In the genomic region with DNA sequence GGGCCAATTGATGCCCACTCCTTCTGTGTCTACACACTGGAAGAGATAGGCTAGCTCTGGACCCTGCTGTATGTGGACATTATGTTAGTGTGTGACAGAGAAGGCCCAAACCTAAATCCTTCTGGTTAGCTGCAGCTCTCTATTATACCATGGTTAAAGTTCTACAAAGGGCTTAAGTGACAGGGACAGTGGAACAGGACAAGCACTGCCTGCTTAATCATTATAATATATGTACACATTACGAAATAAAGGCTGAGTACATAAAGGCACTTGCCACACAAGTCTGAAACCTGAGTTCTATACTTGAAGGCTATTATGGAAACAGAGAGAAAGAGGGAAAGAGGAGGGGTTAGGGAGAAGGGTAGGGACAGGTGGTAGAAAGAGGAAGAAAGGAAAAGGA, we compare ENCODE assay signal across 28 mouse cellular contexts. TPM values are rescaled to one million over a fixed set of nuclear protein-coding genes. Genes with fewer than 3 reads are reported as not detected.
A peak's percentile ranks its signal among the peaks of the same experiment; 100 is the strongest.
DNase-seq lines count a peak whose midpoint lies in the region; ATAC-seq and TF ChIP-seq lines count a peak whose summit lies in the region.
"Had no signal": no experiment of that assay in that cellular context is flagged by ENCODE, and none has a peak within 500 bp of the region (broad histone marks: within the 10 kb centered on the region; RNA-seq: fewer than 3 reads in every experiment).

No protein-coding gene starts in this region.

- H3K9me3 ChIP-seq in lung, postnatal 0 days (ENCODE audit: low read length) = no peaks in the 10 kb centered on the region
- no peaks in the 10 kb centered on the region for H3K9me3 ChIP-seq in liver, embryonic 11.5 days (ENCODE audit: control insufficient read depth, low read length)
- no peaks in the 10 kb centered on the region for H3K9me3 ChIP-seq in liver, embryonic 13.5 days (replicated peaks)
- H3K9me3 ChIP-seq in stomach, embryonic 15.5 days = no peaks in the 10 kb centered on the region
- no peaks in the 10 kb centered on the region for H3K9me3 ChIP-seq in forebrain, embryonic 13.5 days (replicated peaks)
- H3K9me3 ChIP-seq: embryonic facial prominence, embryonic 13.5 days; heart, embryonic 13.5 days; limb, embryonic 13.5 days; megakaryocyte, embryonic 14.5 days; midbrain, embryonic 13.5 days; neural tube, embryonic 13.5 days had no signal

- H3K9ac ChIP-seq in lung, postnatal 0 days (replicated peaks; ENCODE audit: low read depth) = no peak overlapping the region
- H3K9ac ChIP-seq in liver, embryonic 11.5 days (ENCODE audit: low read depth, low read length) = no peak overlapping the region
- no peak overlapping the region for H3K9ac ChIP-seq in liver, embryonic 13.5 days
- H3K9ac ChIP-seq in stomach, embryonic 15.5 days = no peak overlapping the region
- no peak overlapping the region for H3K9ac ChIP-seq in forebrain, embryonic 13.5 days
- H3K9ac ChIP-seq: embryonic facial prominence, embryonic 13.5 days; forebrain, postnatal 0 days; heart, embryonic 13.5 days; hindbrain, embryonic 14.5 days; limb, embryonic 13.5 days; midbrain, embryonic 13.5 days; neural tube, embryonic 13.5 days had no signal

- TF ChIP-seq CTCF in lung, postnatal 0 days (IDR thresholded peaks at IDR 0.05) = no peak
- no peak for TF ChIP-seq CTCF in lung, adult 2 months (IDR thresholded peaks at IDR 0.05; ENCODE audit: insufficient read depth, low read length)

- H3K27ac ChIP-seq in lung, postnatal 0 days (ENCODE audit: low read length) = no peak overlapping the region
- no peak overlapping the region for H3K27ac ChIP-seq in liver, embryonic 11.5 days (ENCODE audit: low read depth, low read length)
- no peak overlapping the region for H3K27ac ChIP-seq in liver, embryonic 13.5 days
- no peak overlapping the region for H3K27ac ChIP-seq in stomach, embryonic 15.5 days
- no peak overlapping the region for H3K27ac ChIP-seq in forebrain, embryonic 13.5 days
- H3K27ac ChIP-seq: embryonic facial prominence, embryonic 13.5 days; heart, embryonic 13.5 days; hindbrain, embryonic 14.5 days; layer of hippocampus, adult 2 months; left cerebral cortex, adult 2 months; limb, embryonic 13.5 days; midbrain, embryonic 13.5 days; neural tube, embryonic 13.5 days had no signal

- no peak for TF ChIP-seq POLR2A in lung, adult 2 months (IDR thresholded peaks at IDR 0.05; ENCODE audit: borderline replicate concordance, extremely low read depth, low read depth, low read length)

- H3K27me3 ChIP-seq in lung, postnatal 0 days (replicated peaks; ENCODE audit: insufficient read depth, low read length) = no peaks in the 10 kb centered on the region
- no peaks in the 10 kb centered on the region for H3K27me3 ChIP-seq in liver, embryonic 11.5 days (replicated peaks; ENCODE audit: control insufficient read depth, insufficient read depth, low read length)
- H3K27me3 ChIP-seq in liver, embryonic 13.5 days = no peaks in the 10 kb centered on the region
- no peaks in the 10 kb centered on the region for H3K27me3 ChIP-seq in stomach, embryonic 15.5 days (replicated peaks)
- H3K27me3 ChIP-seq in forebrain, embryonic 13.5 days = no peaks in the 10 kb centered on the region
- H3K27me3 ChIP-seq: heart, embryonic 13.5 days; megakaryocyte, embryonic 14.5 days; neural tube, embryonic 13.5 days had no signal

- H3K4me2 ChIP-seq in lung, postnatal 0 days (replicated peaks; ENCODE audit: low read depth, low read length) = no peak overlapping the region
- H3K4me2 ChIP-seq in liver, embryonic 11.5 days = no peak overlapping the region
- H3K4me2 ChIP-seq in liver, embryonic 13.5 days = no peak overlapping the region
- no peak overlapping the region for H3K4me2 ChIP-seq in stomach, embryonic 15.5 days
- no peak overlapping the region for H3K4me2 ChIP-seq in forebrain, embryonic 13.5 days
- H3K4me2 ChIP-seq: embryonic facial prominence, embryonic 13.5 days; heart, embryonic 13.5 days; hindbrain, embryonic 14.5 days; limb, embryonic 13.5 days; midbrain, embryonic 13.5 days; neural tube, embryonic 13.5 days had no signal

- no peaks in the 10 kb centered on the region for H3K4me1 ChIP-seq in lung, postnatal 0 days (ENCODE audit: insufficient read depth, low read depth, low read length)
- H3K4me1 ChIP-seq in lung, adult 2 months (ENCODE audit: control insufficient read depth, insufficient read depth, low read length) = no peaks in the 10 kb centered on the region
- no peaks in the 10 kb centered on the region for H3K4me1 ChIP-seq in liver, embryonic 11.5 days (replicated peaks; ENCODE audit: control insufficient read depth, insufficient read depth, low read length)
- H3K4me1 ChIP-seq in liver, embryonic 13.5 days (replicated peaks) = no peaks in the 10 kb centered on the region
- 0 out of 2 replicates have a peak, but pooled peaks cover 3% of the 10 kb centered on the region for H3K4me1 ChIP-seq in stomach, embryonic 15.5 days
- H3K4me1 ChIP-seq in forebrain, embryonic 13.5 days = no peaks in the 10 kb centered on the region
- H3K4me1 ChIP-seq: heart, embryonic 13.5 days; limb, embryonic 13.5 days; megakaryocyte, embryonic 14.5 days; midbrain, embryonic 13.5 days; neural tube, embryonic 13.5 days had no signal

- TF ChIP-seq EP300 in lung, postnatal 0 days (IDR thresholded peaks at IDR 0.05) = 0 out of 2 replicates have a peak, but pooled peaks have one; percentile 25

- 65% methylated on average over 1 of the region's 1 CpGs for WGBS in lung, postnatal 0 days
- 58% methylated on average over 1 of the region's 1 CpGs for WGBS in lung, adult 2 months
- WGBS in liver, embryonic 11.5 days = 63% methylated on average over 1 of the region's 1 CpGs
- WGBS in liver, embryonic 13.5 days (ENCODE audit: insufficient replicate concordance) = 61% methylated on average over 1 of the region's 1 CpGs
- WGBS in stomach, embryonic 15.5 days = 78% methylated on average over 1 of the region's 1 CpGs
- WGBS in forebrain, embryonic 13.5 days = 79% methylated on average over 1 of the region's 1 CpGs

- H3K4me3 ChIP-seq in lung, postnatal 0 days (ENCODE audit: low read depth, low read length) = no peak overlapping the region
- H3K4me3 ChIP-seq in lung, adult 2 months (replicated peaks; ENCODE audit: extremely low read depth, low read depth, low read length) = no peak overlapping the region
- no peak overlapping the region for H3K4me3 ChIP-seq in liver, embryonic 11.5 days (ENCODE audit: low read depth, low read length)
- H3K4me3 ChIP-seq in liver, embryonic 13.5 days (replicated peaks) = no peak overlapping the region
- no peak overlapping the region for H3K4me3 ChIP-seq in stomach, embryonic 15.5 days (replicated peaks)
- H3K4me3 ChIP-seq in forebrain, embryonic 13.5 days = no peak overlapping the region
- H3K4me3 ChIP-seq: embryonic facial prominence, embryonic 13.5 days; erythroblast, embryonic 14.5 days; heart, embryonic 13.5 days; layer of hippocampus, adult 2 months; left cerebral cortex, adult 2 months; limb, embryonic 13.5 days; megakaryocyte, embryonic 14.5 days; midbrain, embryonic 13.5 days; neural tube, embryonic 13.5 days had no signal

- ATAC-seq in lung, postnatal 0 days = peak; percentile 56
- peak; percentile 51; the same call in 1 of the 2 replicates for ATAC-seq in liver, embryonic 11.5 days (replicated peaks; ENCODE audit: low FRiP score)
- ATAC-seq in liver, embryonic 13.5 days (ENCODE audit: low read depth) = peak; percentile 72
- peak; percentile 60; the same call in 1 of the 2 replicates for ATAC-seq in stomach, embryonic 15.5 days (ENCODE audit: insufficient read depth, low FRiP score, low read depth)
- no peak for ATAC-seq in forebrain, embryonic 13.5 days
- ATAC-seq: forebrain, postnatal 0 days; midbrain, embryonic 13.5 days had no signal

- peak; percentile 40 for DNase-seq in lung, postnatal 0 days (ENCODE audit: low spot score)
- DNase-seq in lung, adult 2 months = no peak
- no peak for DNase-seq in liver, embryonic 11.5 days (ENCODE audit: low spot score)
- no peak for DNase-seq in liver, embryonic 13.5 days
- DNase-seq in thymus, postnatal 36 days = no peak
- DNase-seq: adrenal gland, adult 2 months; adrenal gland, postnatal 36 days; B cell, adult 2 months; cerebellum, adult 18-20 months; cerebellum, postnatal 10 days; forebrain, postnatal 0 days; heart, postnatal 10 days; kidney, adult 2 months; kidney, postnatal 36 days; lung, postnatal 4 days; thymus, postnatal 14 days had no signal

- no peaks in the 10 kb centered on the region for H3K36me3 ChIP-seq in lung, postnatal 0 days (ENCODE audit: insufficient read depth, low read length)
- no peaks in the 10 kb centered on the region for H3K36me3 ChIP-seq in liver, embryonic 11.5 days (ENCODE audit: control insufficient read depth, insufficient read depth, low read length)
- no peaks in the 10 kb centered on the region for H3K36me3 ChIP-seq in liver, embryonic 13.5 days
- H3K36me3 ChIP-seq in stomach, embryonic 15.5 days = no peaks in the 10 kb centered on the region
- H3K36me3 ChIP-seq in forebrain, embryonic 13.5 days (ENCODE audit: poor library complexity, severe bottlenecking) = no peaks in the 10 kb centered on the region
- H3K36me3 ChIP-seq: embryonic facial prominence, embryonic 13.5 days; heart, embryonic 13.5 days; limb, embryonic 13.5 days; midbrain, embryonic 13.5 days; neural tube, embryonic 13.5 days had no signal

RNA-seq across cellular contexts. Expression of a gene that starts 55.2 kb away (rescaled TPM):
- 42.7 and 45.8 TPM in 2 replicates for polyA plus RNA-seq in lung, postnatal 0 days (2015; fragmentation: Nextera tagmentation; extraction: Ambion mirVana)
- polyA plus RNA-seq in lung, adult 2 months (2012; rRNA removed) = 10.8 and 12.6 TPM in 2 replicates
- 25.5 and 25.9 TPM in 2 replicates for polyA plus RNA-seq in liver, embryonic 11.5 days (2014; fragmentation: Nextera tagmentation; extraction: Ambion mirVana)
- polyA plus RNA-seq in liver, embryonic 13.5 days (2015; fragmentation: Nextera tagmentation; extraction: Ambion mirVana) = 13.3 and 14.8 TPM in 2 replicates
- polyA plus RNA-seq in stomach, embryonic 15.5 days (2015; fragmentation: Nextera tagmentation; extraction: Ambion mirVana) = 42.0 and 42.6 TPM in 2 replicates
- 27.0 and 28.4 TPM in 2 replicates for polyA plus RNA-seq in forebrain, embryonic 13.5 days (2015; fragmentation: Nextera tagmentation; extraction: Ambion mirVana)
